Mouse (Mus musculus) heart, adult 2 months (tissue): Measurements from ENCODE around the gene Emc10. TPM values are rescaled to one million over a fixed set of nuclear protein-coding genes. Genes with fewer than 3 reads are reported as not detected.
A peak's percentile ranks its signal among the peaks of the same experiment; 100 is the strongest.

Source experiments
- DNase-seq, 2 experiments: peaks; one replicate each; pipeline ENCODE4 v3.0.0; 2021
- H3K27ac ChIP-seq: fragments of 200-600 bp; 2 replicates; pipeline ENCODE4 v1.8.1; 2022
- H3K27me3 ChIP-seq: fragments of 200-500 bp; 2 replicates; pipeline ENCODE4 v1.6.1; 2012; ENCODE audit warnings: mild to moderate bottlenecking, low read length, inconsistent platforms, mixed read lengths; ENCODE audit not compliant: control insufficient read depth, insufficient read depth
- H3K36me3 ChIP-seq: fragments of 200-500 bp; 2 replicates; pipeline ENCODE4 v1.6.1; 2012; ENCODE audit warnings: low read length, inconsistent platforms; ENCODE audit not compliant: control insufficient read depth, insufficient read depth
- H3K4me1 ChIP-seq: fragments of 200-500 bp; 2 replicates; pipeline ENCODE4 v1.6.1; 2011; ENCODE audit warnings: low read length; ENCODE audit not compliant: control insufficient read depth, insufficient read depth
- H3K4me3 ChIP-seq: fragments of 200-600 bp; 2 replicates; pipeline ENCODE4 v1.8.1; 2022
- H3K79me2 ChIP-seq: fragments of 200-500 bp; replicated peaks from 2 replicates; pipeline ENCODE4 v1.6.1; 2012; ENCODE audit warnings: mild to moderate bottlenecking, inconsistent platforms, low read length, moderate library complexity, mixed read lengths; ENCODE audit not compliant: control insufficient read depth, insufficient read depth
- H3K9ac ChIP-seq: fragments of 200-500 bp; 2 replicates; pipeline ENCODE4 v1.6.1; 2012; ENCODE audit warnings: low read depth, mild to moderate bottlenecking, control low read depth, inconsistent platforms, low read length, mixed read lengths
- CTCF ChIP-seq: fragments of 200-600 bp; IDR thresholded peaks from 2 replicates; pipeline ENCODE4 v1.8.1; 2022; ENCODE audit warnings: antibody characterized with exemption, mild to moderate bottlenecking, moderate library complexity
- EP300 ChIP-seq: fragments of 200-500 bp; IDR thresholded peaks from 2 replicates; pipeline ENCODE4 v1.6.1; 2011; ENCODE audit warnings: low read depth, low read length, control low read depth; ENCODE audit not compliant: insufficient read depth
- POLR2A ChIP-seq: fragments of 200-500 bp; IDR thresholded peaks from 2 replicates; pipeline ENCODE4 v1.6.1; 2011; ENCODE audit warnings: mild to moderate bottlenecking, low read depth, low read length, control low read depth; ENCODE audit not compliant: insufficient read depth
- WGBS: fragments of 180-500 bp; shearing (Covaris S2); methylation state at CpG from one replicate; pipeline ENCODE4 v1.1.7; 2018; 5-methylcytosine and 5-hydroxymethylcytosine counted together
- intact Hi-C: fragments of 180-260 bp; cut with DNase I; formaldehyde crosslinking; loops from one replicate; pipeline ENCODE4 v1.15.1; 2025
- polyA plus RNA-seq: library from polyadenylated mRNA; depleted of rRNA; stranded (reverse); fragments of >200 nt; gene quantifications from 2 replicates; pipeline ENCODE4 v1.2.3, GENCODE M21; 2012
- total RNA-seq, 2 experiments: library from RNA; stranded (reverse); gene quantifications; 2 replicates each; pipeline ENCODE4 v1.2.3; 2021

The Emc10 gene
- total and polyA plus RNA-seq, 3 experiments = 86.1 to 180 (median 87.6) TPM

GRCm38 (mm10) chr7:44537009-44537408 lies 40.7 kb upstream of the Emc10 start:
- intact Hi-C loops = no loop called here

GRCm38 (mm10) chr7:44536590-44536968 lies 40.2 kb upstream of the Emc10 start:
- WGBS = 60% methylated on average over 6 of the region's 6 CpGs
- intact Hi-C loops = no loop called here
- no peak overlapping the region for H3K27ac ChIP-seq

More at GRCm38 (mm10) chr7:44537009-44537408, 40.7 kb upstream of the Emc10 start:
- H3K79me2 ChIP-seq = no peaks in the 10 kb centered on the region
- no peak overlapping the region for H3K27ac ChIP-seq
- no peak overlapping the region for H3K4me3 ChIP-seq
- H3K4me1 ChIP-seq = no peaks in the 10 kb centered on the region
- no peak overlapping the region for H3K9ac ChIP-seq
- TF ChIP-seq POLR2A (no peak), CTCF (no peak), EP300 (no peak)
- H3K36me3 ChIP-seq = no peaks in the 10 kb centered on the region
- WGBS = 70% methylated on average over 7 of the region's 7 CpGs
- DNase-seq = no peak
- H3K27me3 ChIP-seq = no peaks in the 10 kb centered on the region

GRCm38 (mm10) chr7:44535657-44536589 lies 39.6 kb upstream of the Emc10 start:
- 90% methylated on average over 27 of the region's 27 CpGs for WGBS
- Histone ChIP-seq H3K36me3 (no peaks in the 10 kb centered on the region), H3K9ac (no peak overlapping the region), H3K79me2 (no peaks in the 10 kb centered on the region), H3K27ac (no peak overlapping the region), H3K4me3 (no peak overlapping the region), H3K27me3 (no peaks in the 10 kb centered on the region), H3K4me1 (no peaks in the 10 kb centered on the region)
- intact Hi-C loops = no loop called here
- TF ChIP-seq EP300 (no peak), POLR2A (no peak), CTCF (no peak)
- no peak for DNase-seq

More at GRCm38 (mm10) chr7:44536590-44536968, 40.2 kb upstream of the Emc10 start:
- H3K36me3 ChIP-seq = no peaks in the 10 kb centered on the region
- peak in 1 of 2 experiments; percentile 32 for DNase-seq
- H3K9ac ChIP-seq = no peak overlapping the region
- no peaks in the 10 kb centered on the region for H3K4me1 ChIP-seq
- H3K27me3 ChIP-seq = no peaks in the 10 kb centered on the region
- H3K4me3 ChIP-seq = no peak overlapping the region
- TF ChIP-seq POLR2A (no peak), EP300 (no peak), CTCF (no peak)
- H3K79me2 ChIP-seq = no peaks in the 10 kb centered on the region

- no peak overlapping the region for H3K4me3 ChIP-seq
- H3K4me1 ChIP-seq = no peaks in the 10 kb centered on the region
- no peaks in the 10 kb centered on the region for H3K36me3 ChIP-seq
- no peak overlapping the region for H3K9ac ChIP-seq
- H3K27ac ChIP-seq = no peak overlapping the region
- no peaks in the 10 kb centered on the region for H3K27me3 ChIP-seq
- no peak for DNase-seq
- no peaks in the 10 kb centered on the region for H3K79me2 ChIP-seq
- TF ChIP-seq CTCF = no peak
- TF ChIP-seq EP300 = no peak
- TF ChIP-seq POLR2A = no peak
- intact Hi-C loops = no loop called here
- WGBS = 89% methylated on average over 19 of the region's 19 CpGs
Measured at GRCm38 (mm10) chr7:44534656-44535441, 38.5 kb upstream of the Emc10 start.

GRCm38 (mm10) chr7:44534242-44534641 lies 37.9 kb upstream of the Emc10 start:
- DNase-seq = peak in 1 of 2 experiments; percentile 56
- Histone ChIP-seq H3K4me3 (no peak overlapping the region), H3K9ac (no peak overlapping the region), H3K36me3 (no peaks in the 10 kb centered on the region), H3K27ac (no peak overlapping the region), H3K4me1 (no peaks in the 10 kb centered on the region), H3K27me3 (no peaks in the 10 kb centered on the region), H3K79me2 (no peaks in the 10 kb centered on the region)
- intact Hi-C loops = no loop called here
- WGBS = 85% methylated on average over 13 of the region's 13 CpGs
- no peak for TF ChIP-seq EP300
- TF ChIP-seq POLR2A = no peak
- no peak for TF ChIP-seq CTCF

GRCm38 (mm10) chr7:44533746-44534045 lies 37.4 kb upstream of the Emc10 start:
- Histone ChIP-seq H3K27me3 (no peaks in the 10 kb centered on the region), H3K4me3 (no peak overlapping the region), H3K36me3 (no peaks in the 10 kb centered on the region), H3K4me1 (no peaks in the 10 kb centered on the region), H3K9ac (no peak overlapping the region), H3K27ac (no peak overlapping the region), H3K79me2 (no peaks in the 10 kb centered on the region)
- intact Hi-C loops = no loop called here
- 89% methylated on average over 12 of the region's 12 CpGs for WGBS
- DNase-seq = no peak
- TF ChIP-seq POLR2A (no peak), EP300 (no peak)
